Mouse (Mus musculus): ENCODE data around the gene Il4.

Il4 gene

GRCm38 (mm10) chr11:53618619-53619198 lies at the start of gene Il4:
TSS of gene Il4 (minus strand) at chr11:53618669.
- in situ Hi-C loops (cut with MboI), result no loop called here

- in situ Hi-C loops (cut with MboI), result no loop called here
Measured at GRCm38 (mm10) chr11:53664091-53664490, 45.6 kb upstream of the Il4 start.

- in situ Hi-C loops (cut with MboI), result no loop called here
Measured at GRCm38 (mm10) chr11:53662794-53663674, 44.6 kb upstream of the Il4 start.

- in situ Hi-C loops (cut with MboI), result no loop called here
Measured at GRCm38 (mm10) chr11:53657828-53658227, 39.4 kb upstream of the Il4 start.

GRCm38 (mm10) chr11:53657381-53657780 lies 38.9 kb upstream of the Il4 start:
- in situ Hi-C loops (cut with MboI), result no loop called here

GRCm38 (mm10) chr11:53656558-53657202 lies 38.2 kb upstream of the Il4 start:
- in situ Hi-C loops (cut with MboI), result no loop called here

GRCm38 (mm10) chr11:53655043-53655442 lies 36.6 kb upstream of the Il4 start:
- in situ Hi-C loops (cut with MboI), result no loop called here

- in situ Hi-C loops (cut with MboI), result no loop called here
Measured at GRCm38 (mm10) chr11:53652427-53652826, 34.0 kb upstream of the Il4 start.

- in situ Hi-C loops (cut with MboI), result no loop called here
Measured at GRCm38 (mm10) chr11:53651441-53651840, 33.0 kb upstream of the Il4 start.

GRCm38 (mm10) chr11:53644017-53644416 lies 25.5 kb upstream of the Il4 start:
- in situ Hi-C loops (cut with MboI), result no loop called here

GRCm38 (mm10) chr11:53642744-53643279 lies 24.3 kb upstream of the Il4 start:
- in situ Hi-C loops (cut with MboI), result no loop called here

GRCm38 (mm10) chr11:53637803-53638260 lies 19.4 kb upstream of the Il4 start:
- in situ Hi-C loops (cut with MboI), result no loop called here

- in situ Hi-C loops (cut with MboI), result no loop called here
Measured at GRCm38 (mm10) chr11:53637046-53637802, 18.8 kb upstream of the Il4 start.

- in situ Hi-C loops (cut with MboI), result no loop called here
Measured at GRCm38 (mm10) chr11:53636183-53636646, 17.7 kb upstream of the Il4 start.

- in situ Hi-C loops (cut with MboI), result no loop called here
Measured at GRCm38 (mm10) chr11:53635590-53636182, 17.2 kb upstream of the Il4 start.

GRCm38 (mm10) chr11:53634556-53634955 lies 16.1 kb upstream of the Il4 start, which contains the start of gene Il13:
TSS of gene Il13 (minus strand) at chr11:53634702.
- in situ Hi-C loops (cut with MboI), result no loop called here

- in situ Hi-C loops (cut with MboI), result no loop called here
Measured at GRCm38 (mm10) chr11:53633644-53634043, 15.2 kb upstream of the Il4 start.

GRCm38 (mm10) chr11:53632122-53632733 lies 13.8 kb upstream of the Il4 start:
- in situ Hi-C loops (cut with MboI), result no loop called here

GRCm38 (mm10) chr11:53627859-53628258 lies 9.4 kb upstream of the Il4 start:
- in situ Hi-C loops (cut with MboI), result loop anchor here (5.0 kb wide), 1 partner anchor 36 kb away; no protein-coding TSS in a partner anchor

GRCm38 (mm10) chr11:53626802-53627373 lies 8.4 kb upstream of the Il4 start:
- in situ Hi-C loops (cut with MboI), result loop anchor here (5.0 kb wide), 1 partner anchor 35 kb away; no protein-coding TSS in a partner anchor

Measured in mature B cell (primary cell).